Mouse (Mus musculus) heart, adult 2 months (tissue): ENCODE results near the gene Nos1ap.

Experiments used
- EP300 ChIP-seq: fragments of 200-500 bp; IDR thresholded peaks from 2 replicates; pipeline ENCODE4 v1.6.1; 2011; ENCODE audit warnings: low read depth, low read length, control low read depth; ENCODE audit not compliant: insufficient read depth
- POLR2A ChIP-seq: fragments of 200-500 bp; IDR thresholded peaks from 2 replicates; pipeline ENCODE4 v1.6.1; 2011; ENCODE audit warnings: mild to moderate bottlenecking, low read depth, low read length, control low read depth; ENCODE audit not compliant: insufficient read depth

- TF ChIP-seq EP300 (no peak), POLR2A (no peak)
Observed at GRCm38 (mm10) chr1:170282415-170283129, 307.1 kb downstream of the Nos1ap start.
